Mouse (Mus musculus) natural killer cell, adult 2 months (primary cell): ENCODE measurements at regions not wholly inside any gene's neighbourhood (a gene's known extent, or its start where the extent isn't known, plus 50 kb on each side); places are given as distances from the start of the nearest gene placed in this dataset.
A peak's percentile ranks its signal among the peaks of the same experiment; 100 is the strongest.

Experiments
- DNase-seq, 2 experiments: peaks; one replicate each; pipeline ENCODE4 v3.0.0; 2022; ENCODE audit warnings: low spot score in 2 of 2

- DNase-seq, result no peak
These were observed 71.4 kb downstream of the Emp1 start for GRCm38 (mm10) chr6:135433753-135434152.

GRCm38 (mm10) chr6:135436315-135436714, 74.0 kb downstream of the Emp1 start:
- no peak for DNase-seq

GRCm38 (mm10) chr6:135438271-135438670, 75.9 kb downstream of the Emp1 start:
- no peak for DNase-seq

GRCm38 (mm10) chr6:135441126-135441871, 79.0 kb downstream of the Emp1 start:
- DNase-seq, result no peak

- DNase-seq, result peak; percentile 7 to 28
These were observed 82.3 kb downstream of the Emp1 start for GRCm38 (mm10) chr6:135444661-135445060.

- DNase-seq, result no peak
These were observed 82.7 kb downstream of the Emp1 start for GRCm38 (mm10) chr6:135445070-135445469.

GRCm38 (mm10) chr6:135447801-135448200, 85.5 kb downstream of the Emp1 start:
- no peak for DNase-seq

GRCm38 (mm10) chr6:135449228-135449627, 86.9 kb downstream of the Emp1 start:
- DNase-seq, result no peak

- peak in 1 of 2 experiments; percentile 6 for DNase-seq
These were observed 88.2 kb downstream of the Emp1 start for GRCm38 (mm10) chr6:135450573-135450972.

GRCm38 (mm10) chr6:135451165-135451797, 88.9 kb downstream of the Emp1 start:
- DNase-seq, result no peak

- DNase-seq, result no peak
These were observed 90.7 kb downstream of the Emp1 start for GRCm38 (mm10) chr6:135453041-135453440.

- no peak for DNase-seq
These were observed 110.2 kb downstream of the Emp1 start for GRCm38 (mm10) chr6:135472495-135472894.

GRCm38 (mm10) chr6:135473146-135473545, 110.8 kb downstream of the Emp1 start:
- DNase-seq, result no peak

GRCm38 (mm10) chr6:135488795-135489194, 126.5 kb downstream of the Emp1 start:
- DNase-seq, result no peak

- DNase-seq, result no peak
These were observed 131.6 kb downstream of the Emp1 start for GRCm38 (mm10) chr6:135493983-135494382.

GRCm38 (mm10) chr6:135495841-135496240, 133.5 kb downstream of the Emp1 start:
- DNase-seq, result no peak

- DNase-seq, result no peak
These were observed 136.2 kb downstream of the Emp1 start for GRCm38 (mm10) chr6:135498592-135498991.

GRCm38 (mm10) chr6:135500381-135500780, 138.0 kb downstream of the Emp1 start:
- no peak for DNase-seq

GRCm38 (mm10) chr6:135501791-135502190, 139.4 kb downstream of the Emp1 start:
- no peak for DNase-seq

- DNase-seq, result no peak
These were observed 140.1 kb downstream of the Emp1 start for GRCm38 (mm10) chr6:135502405-135502804.

- no peak for DNase-seq
These were observed 156.5 kb downstream of the Emp1 start for GRCm38 (mm10) chr6:135518710-135519437.

GRCm38 (mm10) chr6:135519438-135519803, 157.1 kb downstream of the Emp1 start:
- DNase-seq, result no peak

- no peak for DNase-seq
These were observed 158.5 kb downstream of the Emp1 start for GRCm38 (mm10) chr6:135520868-135521267.
